Mouse (Mus musculus): ENCODE measurements around the gene Clec4g.

DNA sequence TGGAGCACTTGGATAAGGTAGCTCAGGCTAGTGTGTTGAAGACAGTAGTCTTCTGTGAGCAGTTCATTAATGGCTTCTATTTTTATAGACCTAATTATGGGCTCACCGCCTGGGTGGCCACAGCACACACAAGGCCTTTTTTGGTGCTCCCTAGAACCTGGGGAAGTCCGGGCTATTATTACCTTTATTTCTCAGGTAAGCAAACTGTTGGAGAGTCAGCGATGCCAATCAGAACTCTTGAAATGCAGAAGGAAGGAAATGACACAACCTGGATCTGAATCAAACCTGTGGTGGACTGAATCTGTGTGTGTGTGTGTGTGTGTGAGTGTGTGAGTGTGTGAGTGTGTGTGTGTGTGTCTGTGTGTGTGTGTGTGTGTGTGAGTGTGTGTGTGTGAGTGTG lies 26.3 kb downstream of the Clec4g start, which contains the start of gene Fcer2a:
- TF ChIP-seq CTCF (IDR thresholded peaks at IDR 0.05; ENCODE audit: low read depth, low read length) (no peak), TAL1 (conservative IDR thresholded peaks at IDR 0.05; ENCODE audit: low read depth, low read length) (no peak), GATA1 (IDR thresholded peaks at IDR 0.05; ENCODE audit: borderline replicate concordance, low read length) (no peak)

Measured in G1E (cell line).